Mouse (Mus musculus) cerebellum, postnatal 10 days (tissue): Measurements from ENCODE around the gene Rfc3.
"Not testable (repeated sequence)": the region's sequence is repeated elsewhere in the genome, so short reads cannot be mapped to it uniquely, and the experiment has no call there.

Source experiments
- DNase-seq, 2 experiments: peaks; one replicate each; pipeline ENCODE4 v3.0.0; 2021; ENCODE audit warnings: mixed read lengths in 2 of 2

Gene Rfc3

GRCm38 (mm10) chr5:151650700-151651410, at the start of gene Rfc3:
Rfc3 (minus strand) TSS chr5:151651242.
- DNase-seq: peak; percentile 99

DNA sequence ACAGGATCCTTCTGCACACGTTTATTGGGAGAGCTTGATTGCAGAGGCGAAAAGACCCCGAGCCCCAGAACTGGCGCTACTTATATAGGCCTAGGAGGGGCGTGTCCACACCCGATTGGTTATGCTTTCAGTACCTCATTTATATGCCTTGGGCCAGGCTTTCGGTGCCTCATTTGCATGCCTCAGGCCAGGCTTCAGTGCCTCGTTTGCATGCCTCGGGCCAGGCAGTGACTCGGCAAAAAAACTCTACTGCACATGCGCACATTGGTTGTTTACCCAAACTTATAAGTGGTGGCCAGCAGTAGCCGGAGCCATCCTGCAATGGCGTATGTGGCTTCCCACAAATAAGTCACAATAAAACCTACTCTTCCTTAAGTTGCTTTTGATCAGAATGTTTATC, 42.6 kb upstream of the Rfc3 start:
- DNase-seq: not testable (repeated sequence)

- peak; percentile 82 to 86 for DNase-seq
These were observed 35.8 kb upstream of the Rfc3 start for GRCm38 (mm10) chr5:151686606-151687525.

DNA sequence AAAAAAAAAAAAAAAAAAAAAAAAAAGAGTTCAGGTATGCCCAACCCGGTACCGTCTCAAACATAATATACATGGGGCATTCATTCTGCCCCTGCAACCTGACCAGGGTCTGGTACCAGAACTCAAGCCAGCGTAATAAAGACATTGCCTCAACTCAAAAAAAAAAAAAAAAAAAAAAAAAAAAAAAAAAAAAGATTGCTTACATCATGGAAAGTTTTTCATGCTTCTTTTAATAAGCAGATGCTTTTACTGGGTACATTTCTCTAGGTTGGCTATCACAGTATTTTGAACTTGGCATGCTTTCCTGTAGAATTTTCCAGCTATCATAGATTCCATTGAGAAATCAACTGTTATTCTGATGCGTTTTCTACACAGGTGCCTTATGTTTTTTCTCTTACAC, 11.2 kb upstream of the Rfc3 start:
- no peak for DNase-seq

GRCm38 (mm10) chr5:151651411-151651784, 356 bp upstream of the Rfc3 start:
- DNase-seq: no peak

DNA sequence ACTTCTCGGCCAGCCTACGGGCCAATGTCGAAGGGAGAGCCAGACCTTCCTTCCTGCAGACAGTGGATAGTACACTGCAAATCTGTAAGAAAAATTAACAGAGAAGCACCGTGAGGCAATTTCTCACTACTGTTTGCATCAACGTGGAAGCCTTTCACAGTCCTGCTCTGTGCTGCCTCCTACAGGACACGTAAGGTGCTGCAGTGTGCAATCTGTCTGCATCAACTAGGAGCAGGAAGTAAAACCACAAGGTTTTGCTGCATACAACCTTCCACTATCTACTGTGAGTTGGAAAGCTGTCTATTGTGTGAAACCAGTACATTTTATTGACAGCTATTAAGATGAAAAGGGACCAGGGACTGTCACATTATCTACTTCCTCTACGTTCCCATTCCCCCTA, 6.2 kb downstream of the Rfc3 start:
- peak in 1 of 2 experiments; percentile 10 for DNase-seq

DNA sequence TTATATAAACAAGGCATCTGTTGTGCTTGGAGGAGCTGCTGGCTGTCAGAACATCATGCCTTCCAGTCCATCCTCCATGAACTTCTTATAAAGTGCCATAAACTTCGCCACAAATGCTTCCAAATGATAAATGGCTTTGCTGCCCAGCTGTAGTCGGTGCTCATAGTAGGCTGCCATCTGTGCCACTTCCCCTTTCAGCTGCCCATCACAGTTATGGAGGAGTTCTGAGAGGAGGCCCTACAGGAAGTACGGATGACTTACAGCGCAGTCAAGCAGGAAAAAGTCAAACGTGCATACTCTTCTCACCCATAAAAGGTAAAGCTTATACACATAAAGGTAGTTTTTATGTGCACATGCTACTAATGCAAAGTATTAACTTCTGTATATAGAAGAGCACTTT, 8.2 kb downstream of the Rfc3 start:
- no peak for DNase-seq

- no peak for DNase-seq
These were observed 8.9 kb downstream of the Rfc3 start for GRCm38 (mm10) chr5:151642102-151642501.

DNA sequence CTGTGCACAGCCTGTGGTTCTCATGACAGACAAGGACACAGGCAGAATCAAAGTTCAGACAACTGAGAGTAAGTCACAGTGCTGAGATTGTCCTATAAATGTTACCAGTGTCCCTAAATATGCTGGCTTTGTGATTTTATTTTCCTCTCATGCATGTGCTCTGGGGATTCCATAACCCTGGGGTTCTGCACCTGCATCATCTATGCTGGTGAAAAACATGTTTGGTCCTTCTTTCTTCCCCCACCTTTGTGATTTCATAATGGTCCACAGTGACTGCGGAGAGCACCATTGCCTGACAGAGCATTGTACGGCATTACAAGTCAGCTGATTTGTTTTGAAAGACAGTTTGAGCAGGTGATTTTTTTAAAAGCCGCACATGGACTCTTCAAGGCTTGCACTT, 45.1 kb downstream of the Rfc3 start, which contains the start of gene Vmn2r18:
Gene Vmn2r18, minus strand, starts transcription at position 101 of the 400 bp plus-strand sequence.
- no peak for DNase-seq

GRCm38 (mm10) chr5:151601696-151602095, 49.3 kb downstream of the Rfc3 start:
- DNase-seq: no peak
